Mouse (Mus musculus): Measurements from ENCODE around the gene Jmjd1c.

The Jmjd1c gene

GRCm38 (mm10) chr10:67137437-67137836 is 41.5 kb downstream of the Jmjd1c start:
- DNase-seq: no peak

GRCm38 (mm10) chr10:67143661-67144060 is 47.7 kb downstream of the Jmjd1c start:
- peak; percentile 10 for DNase-seq

DNA sequence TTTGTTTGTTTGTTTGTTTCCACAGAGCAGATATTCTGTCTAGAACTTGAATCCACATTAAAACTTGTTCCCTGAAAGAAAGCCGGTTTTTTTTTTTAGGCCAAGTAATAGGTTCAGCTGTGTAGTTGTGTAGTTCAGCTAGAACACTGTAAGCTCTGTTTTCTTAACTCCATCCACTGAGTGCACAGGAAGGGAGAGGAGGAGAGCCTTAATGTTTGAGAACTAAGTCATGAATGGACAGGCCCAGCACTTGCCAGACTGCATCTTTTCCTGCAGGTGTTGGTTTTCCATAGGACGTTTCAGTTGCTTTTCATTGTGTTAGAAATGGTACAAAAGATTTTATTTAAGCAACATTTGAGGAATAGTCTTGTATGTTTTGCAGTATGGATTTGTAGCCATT is 48.3 kb downstream of the Jmjd1c start:
- no peak for DNase-seq

DNA sequence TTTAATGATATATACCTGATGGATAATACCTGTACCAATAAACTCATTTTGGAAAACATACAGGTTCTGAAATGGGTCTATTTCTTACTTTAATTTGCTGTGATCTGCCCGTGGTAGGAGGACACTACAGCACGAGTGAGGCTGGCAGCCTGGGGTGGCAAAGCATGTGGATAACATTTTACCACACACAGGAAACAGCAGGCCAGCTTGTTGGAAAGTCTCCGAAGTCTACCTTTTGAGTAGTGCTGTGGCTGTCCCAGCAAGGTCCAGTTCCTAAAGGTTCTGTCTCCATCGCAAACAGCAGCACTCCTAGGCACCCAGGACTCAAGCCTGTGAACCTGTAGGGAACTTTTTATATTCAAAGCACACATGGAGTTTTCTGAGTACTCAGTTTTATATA is 49.7 kb downstream of the Jmjd1c start:
- no peak for DNase-seq

- no peak for DNase-seq
These were observed 55.8 kb downstream of the Jmjd1c start for GRCm38 (mm10) chr10:67151766-67152165.

DNA sequence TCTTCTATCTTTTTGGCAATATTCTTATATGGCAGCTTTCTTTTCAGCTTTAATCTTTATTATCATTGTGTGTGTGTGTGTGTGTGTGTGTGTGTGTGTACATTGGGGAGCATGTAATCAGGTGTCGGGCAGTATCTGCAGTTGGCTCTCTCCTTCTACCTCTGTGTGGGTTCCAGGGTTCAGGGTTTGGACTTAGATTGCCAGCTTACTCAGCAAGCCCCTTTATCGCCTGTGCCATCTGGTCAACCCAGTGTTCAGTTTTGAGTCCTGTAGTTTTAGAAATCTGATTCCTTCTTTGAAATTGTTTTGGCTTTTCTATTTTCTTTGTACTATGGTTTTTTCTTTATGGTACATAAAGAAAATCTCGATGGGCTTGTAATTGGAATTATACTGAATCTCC is 58.7 kb downstream of the Jmjd1c start:
- DNase-seq: no peak

DNA sequence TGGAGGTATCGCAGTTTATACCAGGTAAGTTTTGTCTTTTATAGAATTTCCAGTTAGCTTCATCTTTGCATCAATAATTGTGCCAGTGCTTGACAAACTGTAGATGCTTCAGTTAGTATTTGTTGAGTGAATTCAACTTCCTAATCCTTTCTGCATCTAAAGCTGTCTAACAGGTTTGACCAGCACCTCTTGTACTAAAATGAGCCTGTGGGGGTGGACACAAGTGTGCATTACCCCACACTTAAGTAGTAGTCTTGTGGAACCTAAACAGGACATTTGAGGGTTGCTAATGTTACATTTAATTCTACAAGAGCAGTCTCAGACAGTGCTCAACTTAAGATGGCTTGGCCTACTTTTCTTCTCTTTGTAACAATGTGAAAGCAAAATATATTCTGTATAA is 78.1 kb downstream of the Jmjd1c start:
- DNase-seq: peak; percentile 13

GRCm38 (mm10) chr10:67176031-67176430 is 80.1 kb downstream of the Jmjd1c start:
- no peak for DNase-seq

DNA sequence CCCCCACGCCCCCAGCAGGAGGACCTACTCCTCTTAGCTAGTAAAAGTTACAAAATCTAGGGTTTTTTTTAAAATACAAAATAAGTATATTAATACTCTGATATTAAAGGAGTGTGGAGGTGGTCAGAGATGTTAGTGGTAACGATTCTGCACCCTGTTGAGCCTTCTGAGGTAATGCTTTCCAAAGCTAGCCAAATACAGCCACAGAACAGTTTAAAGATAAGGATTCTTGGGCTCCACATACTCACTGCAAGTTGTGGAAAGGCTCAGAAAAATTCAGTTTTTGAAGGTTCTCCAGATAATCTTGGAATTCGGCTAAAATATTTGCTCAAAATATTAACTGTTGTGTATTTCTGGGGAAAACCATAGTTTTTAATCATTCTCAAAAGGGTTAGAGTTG is 81.0 kb downstream of the Jmjd1c start:
- DNase-seq: no peak

DNA sequence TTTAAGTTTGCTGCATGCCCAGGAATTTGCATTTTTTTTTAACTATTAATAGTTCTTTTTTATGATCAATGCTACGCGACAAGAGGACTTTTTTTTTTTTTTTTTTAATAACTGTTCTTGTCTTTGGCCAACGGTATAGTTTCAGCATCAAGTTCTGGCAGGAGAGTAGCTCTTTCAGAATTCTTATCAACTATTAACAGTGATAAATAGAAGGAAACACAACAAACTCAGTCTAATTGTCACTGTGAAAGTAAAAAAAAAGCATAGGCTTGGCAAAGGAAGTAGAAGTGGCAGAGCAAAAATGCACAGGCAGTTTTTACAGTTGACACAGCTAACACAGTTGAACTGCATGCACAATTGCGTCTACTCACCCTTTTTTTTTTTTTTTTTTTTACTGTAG is 81.5 kb downstream of the Jmjd1c start:
- DNase-seq: no peak

DNA sequence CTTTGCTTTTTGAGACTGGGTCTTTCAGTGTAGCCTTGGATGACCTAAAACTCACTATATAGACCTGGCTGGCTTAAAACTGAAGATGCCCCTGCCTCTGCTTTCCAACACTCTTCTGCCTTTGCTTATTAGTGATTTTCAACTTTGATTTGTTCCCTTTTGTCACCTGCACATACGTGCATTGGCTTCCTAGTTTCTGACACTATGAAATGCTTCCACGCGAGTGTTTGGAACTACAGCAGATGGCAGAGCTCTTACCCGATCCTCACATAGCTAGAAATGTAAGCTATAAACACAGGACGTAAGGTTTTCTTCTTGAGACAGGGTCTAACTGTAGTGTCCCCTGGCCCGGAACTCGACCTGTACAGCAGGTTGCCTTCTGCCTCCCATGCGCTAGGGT is 84.1 kb downstream of the Jmjd1c start:
- DNase-seq: no peak

GRCm38 (mm10) chr10:67180799-67181198 is 84.9 kb downstream of the Jmjd1c start:
- no peak for DNase-seq

DNA sequence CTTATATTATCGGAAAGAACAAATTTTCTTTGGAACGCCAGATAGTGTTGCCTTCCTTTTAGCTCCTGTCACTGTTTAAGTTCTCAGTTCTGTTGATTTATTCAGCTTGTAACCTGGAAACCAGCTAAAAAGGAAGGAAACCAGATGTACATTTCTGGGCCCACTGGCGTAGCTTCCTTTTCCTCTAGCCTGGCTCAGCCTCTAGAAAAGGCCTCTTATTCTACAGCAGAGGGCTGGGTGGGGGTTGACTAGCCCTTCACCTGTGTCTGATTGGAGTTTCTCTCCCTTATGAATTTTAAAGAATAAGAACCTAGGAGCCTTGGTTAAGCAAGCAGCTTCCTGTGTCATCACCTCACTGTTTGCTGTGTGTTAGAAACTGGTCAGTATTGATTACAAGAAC is 86.7 kb downstream of the Jmjd1c start:
- DNase-seq: no peak

GRCm38 (mm10) chr10:67183086-67183485 is 87.2 kb downstream of the Jmjd1c start:
- no peak for DNase-seq

GRCm38 (mm10) chr10:67184441-67185070 is 88.6 kb downstream of the Jmjd1c start:
- DNase-seq: no peak

- peak; percentile 80 for DNase-seq
These were observed 89.7 kb downstream of the Jmjd1c start for GRCm38 (mm10) chr10:67185491-67186081.

GRCm38 (mm10) chr10:67186489-67186888 is 90.6 kb downstream of the Jmjd1c start:
- DNase-seq: no peak

DNA sequence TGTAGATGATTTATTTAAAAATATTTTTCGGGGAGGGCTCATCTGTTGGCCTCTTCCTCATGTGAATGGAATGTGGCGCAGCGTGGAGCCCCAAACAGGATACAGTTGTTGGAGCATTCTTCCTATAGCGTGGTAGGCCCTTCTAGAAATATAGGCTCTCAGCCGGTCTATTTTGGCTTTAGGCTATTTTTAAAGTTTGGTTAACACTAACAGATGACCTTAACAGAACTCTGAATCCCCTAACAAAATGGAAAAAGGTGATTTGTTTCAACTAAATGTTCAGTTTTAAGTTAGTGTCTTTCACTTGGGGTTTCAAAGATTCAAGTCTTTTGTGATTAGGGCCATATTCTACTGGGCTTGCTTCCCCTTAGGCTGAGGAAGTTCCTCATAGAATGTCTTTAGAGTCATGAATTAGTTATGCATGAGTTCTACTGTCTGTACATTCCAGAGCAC is 91.1 kb downstream of the Jmjd1c start:
- DNase-seq: peak; percentile 22

GRCm38 (mm10) chr10:67187952-67188351 is 92.0 kb downstream of the Jmjd1c start:
- no peak for DNase-seq

DNA sequence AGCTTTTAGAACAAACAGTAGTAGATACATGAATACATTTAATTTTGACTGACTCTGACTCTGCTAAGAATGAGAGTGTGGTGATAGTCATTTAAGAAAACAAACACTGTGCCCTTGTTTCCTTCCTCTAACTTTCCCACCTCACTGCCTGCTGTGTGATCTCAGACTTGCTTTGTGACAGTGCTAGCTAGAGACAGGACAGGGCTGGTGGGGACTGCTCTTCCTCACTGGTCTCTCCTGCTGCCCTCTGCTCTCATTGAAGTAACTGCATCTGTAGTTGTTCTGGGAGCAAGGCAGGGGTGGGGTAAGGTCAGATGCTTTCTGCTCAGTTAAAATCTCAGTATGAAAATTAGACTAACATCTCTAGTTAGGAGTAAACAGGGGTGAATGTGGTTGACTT is 93.1 kb downstream of the Jmjd1c start:
- no peak for DNase-seq

- peak; percentile 10 for DNase-seq
These were observed 94.3 kb downstream of the Jmjd1c start for GRCm38 (mm10) chr10:67190261-67190660.

DNA sequence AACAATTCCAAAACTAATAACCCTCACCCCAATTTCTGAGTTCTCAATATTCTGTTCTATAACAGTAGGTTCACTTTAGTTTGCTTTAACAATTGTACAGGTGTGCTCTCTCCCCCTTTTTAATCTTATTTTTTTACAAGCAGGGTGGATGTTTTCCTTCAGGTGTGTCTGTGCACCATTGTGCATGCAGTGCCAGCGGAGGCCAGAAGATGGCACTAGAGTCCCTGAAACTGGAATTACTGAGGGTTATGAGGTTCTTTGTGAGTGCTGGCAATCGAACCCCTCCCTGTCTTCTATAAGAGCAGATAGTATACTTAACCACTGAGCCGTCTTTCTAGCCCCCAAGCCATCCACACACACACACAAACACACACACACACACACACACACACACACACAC is 96.4 kb downstream of the Jmjd1c start:
- DNase-seq: peak; percentile 17

- DNase-seq: peak; percentile 63
These were observed 97.2 kb downstream of the Jmjd1c start for GRCm38 (mm10) chr10:67193003-67193652.

- no peak for DNase-seq
These were observed 98.1 kb downstream of the Jmjd1c start for GRCm38 (mm10) chr10:67194046-67194445.
